Mouse (Mus musculus) embryonic fibroblast, embryonic 13.5 days (primary cell): ENCODE data around the gene Prdx5.

Experiments
- CTCF ChIP-seq: IDR thresholded peaks from 2 replicates; pipeline ENCODE4 v1.5.1; 2011; ENCODE audit warnings: mild to moderate bottlenecking, control low read depth, low read length, moderate library complexity, borderline replicate concordance; ENCODE audit not compliant: insufficient read depth
- POLR2A ChIP-seq: IDR thresholded peaks from 2 replicates; pipeline ENCODE4 v1.6.1; 2011; ENCODE audit warnings: low read depth, mild to moderate bottlenecking, control low read depth, low read length, moderate library complexity

GRCm38 (mm10) chr19:6912205-6912970 is 2.5 kb upstream of the Prdx5 start:
- TF ChIP-seq POLR2A = no peak
- TF ChIP-seq CTCF = no peak
